Mouse (Mus musculus) lung, postnatal 0 days (tissue): ENCODE results near the gene Gtf2a2. TPM values are rescaled to one million over a fixed set of nuclear protein-coding genes. Genes with fewer than 3 reads are reported as not detected.
"Not testable (repeated sequence)": the region's sequence is repeated elsewhere in the genome, so short reads cannot be mapped to it uniquely, and the experiment has no call there.

Experiments used
- ATAC-seq: fragments of 200-750 bp; cut with Nextera tagmentation; 2 replicates; pipeline ENCODE4 v1.8.0; 2017; ENCODE audit warnings: moderate library complexity
- DNase-seq: peaks from one replicate; pipeline ENCODE4 v3.0.0-alpha.2; 2016; ENCODE audit warnings: low spot score
- H3K27ac ChIP-seq: fragments of 300-500 bp; sonication (generic); 2 replicates; pipeline ENCODE4 v1.5.1; 2014; ENCODE audit warnings: antibody characterized with exemption, mild to moderate bottlenecking, low read length, mixed read lengths
- H3K27me3 ChIP-seq: fragments of 300-500 bp; sonication (generic); replicated peaks from 2 replicates; pipeline ENCODE4 v1.6.1; 2014; ENCODE audit warnings: low read length, mixed read lengths; ENCODE audit not compliant: insufficient read depth
- H3K36me3 ChIP-seq: fragments of 300-500 bp; sonication (generic); 2 replicates; pipeline ENCODE4 v1.6.1; 2014; ENCODE audit warnings: low read length, mixed read lengths; ENCODE audit not compliant: insufficient read depth
- H3K4me1 ChIP-seq: fragments of 300-500 bp; sonication (generic); 2 replicates; pipeline ENCODE4 v1.6.1; 2014; ENCODE audit warnings: antibody characterized with exemption, low read depth, low read length, mixed read lengths; ENCODE audit not compliant: insufficient read depth
- H3K4me2 ChIP-seq: fragments of 300-500 bp; sonication (generic); replicated peaks from 2 replicates; pipeline ENCODE4 v1.6.1; 2014; ENCODE audit warnings: low read depth, mild to moderate bottlenecking, low read length, moderate library complexity, mixed read lengths
- H3K4me3 ChIP-seq: fragments of 300-500 bp; sonication (generic); 2 replicates; pipeline ENCODE4 v1.5.1; 2014; ENCODE audit warnings: low read depth, low read length
- H3K9ac ChIP-seq: fragments of 300-500 bp; sonication (generic); replicated peaks from 2 replicates; pipeline ENCODE4 v1.6.1; 2014; ENCODE audit warnings: low read depth, mild to moderate bottlenecking
- H3K9me3 ChIP-seq: fragments of 300-500 bp; sonication (generic); 2 replicates; pipeline ENCODE4 v1.6.1; 2016; ENCODE audit warnings: low read length, mixed read lengths
- CTCF ChIP-seq: IDR thresholded peaks from 2 replicates; pipeline ENCODE4 v1.5.1; 2016; ENCODE audit warnings: antibody characterized with exemption, mild to moderate bottlenecking
- EP300 ChIP-seq: IDR thresholded peaks from 2 replicates; pipeline ENCODE4 v1.6.1; 2016; ENCODE audit warnings: antibody characterized with exemption, mild to moderate bottlenecking, control low read depth
- whole genome bisulfite sequencing: fragments of 180-500 bp; shearing (Covaris S2); extraction: QIAGEN DNeasy Blood & Tissue Kit; methylation state at CpG from one replicate; pipeline ENCODE4 v1.1.7; 2014; 5-methylcytosine and 5-hydroxymethylcytosine counted together
- polyA plus RNA-seq: library from polyadenylated mRNA; unstranded; fragments of >200 nt; fragmentation: Nextera tagmentation; extraction: Ambion mirVana; gene quantifications from 2 replicates; pipeline ENCODE4 v1.2.1, GENCODE M21; 2015

Gtf2a2 gene
- polyA plus RNA-seq, 1 experiment from 2014 or later = 142 TPM

DNA sequence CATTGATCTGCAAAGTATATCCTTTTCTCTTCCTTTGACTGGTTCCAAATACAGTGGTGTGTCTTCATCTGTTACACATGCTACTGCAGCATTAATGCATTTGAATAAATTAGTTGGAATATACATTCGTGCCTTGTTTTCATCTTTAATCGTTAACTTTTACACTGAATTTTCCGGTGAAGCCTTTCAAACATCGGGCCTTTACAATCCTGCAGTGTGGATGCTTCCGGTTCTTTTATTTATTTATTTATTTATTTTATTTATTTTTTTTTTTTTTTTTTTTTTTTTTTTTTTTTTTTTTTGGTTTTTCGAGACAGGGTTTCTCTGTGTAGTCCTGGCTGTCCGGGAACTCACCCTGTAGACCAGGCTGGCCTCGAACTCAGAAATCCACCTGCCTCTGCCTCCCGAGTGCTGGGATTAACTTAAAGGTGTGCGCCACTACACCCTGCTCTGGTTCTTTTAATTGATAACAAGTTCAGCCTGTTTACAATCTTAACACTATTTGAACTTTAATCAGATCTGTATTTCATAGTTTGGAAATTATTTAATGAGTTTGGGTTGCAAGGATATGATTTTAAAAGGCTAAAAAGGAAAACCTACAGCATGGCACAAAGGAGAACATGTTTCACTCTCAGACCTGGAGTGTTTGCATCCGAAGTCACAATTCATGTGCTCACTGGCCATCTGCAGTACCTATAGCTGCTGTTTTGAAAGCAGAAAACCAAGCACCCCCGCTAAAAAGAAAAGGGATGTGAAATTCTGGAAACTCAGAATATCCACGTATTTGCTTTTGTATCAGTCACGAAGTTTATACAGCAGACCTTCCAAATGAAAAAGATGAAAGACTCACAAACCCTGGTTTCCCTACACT lies 578 bp upstream of the Gtf2a2 start:
- peak; percentile 19; the same call in 1 of the 2 replicates for ATAC-seq
- peak overlapping the region; percentile 93 for H3K4me3 ChIP-seq
- H3K4me2 ChIP-seq = peak overlapping the region; percentile 72
- H3K27me3 ChIP-seq = no peaks in the 10 kb centered on the region
- H3K27ac ChIP-seq = peak overlapping the region; percentile 93
- H3K9ac ChIP-seq = peak overlapping the region; percentile 92; the same call in 1 of the 2 replicates
- H3K9me3 ChIP-seq = no peaks in the 10 kb centered on the region
- WGBS = 56% methylated on average over 13 of the region's 14 CpGs
- no peak for DNase-seq
- peaks cover 19% of the 10 kb centered on the region; the same call in 1 of the 2 replicates for H3K36me3 ChIP-seq
- H3K4me1 ChIP-seq = peaks cover 7% of the 10 kb centered on the region
- TF ChIP-seq CTCF (no peak), EP300 (no peak)

DNA sequence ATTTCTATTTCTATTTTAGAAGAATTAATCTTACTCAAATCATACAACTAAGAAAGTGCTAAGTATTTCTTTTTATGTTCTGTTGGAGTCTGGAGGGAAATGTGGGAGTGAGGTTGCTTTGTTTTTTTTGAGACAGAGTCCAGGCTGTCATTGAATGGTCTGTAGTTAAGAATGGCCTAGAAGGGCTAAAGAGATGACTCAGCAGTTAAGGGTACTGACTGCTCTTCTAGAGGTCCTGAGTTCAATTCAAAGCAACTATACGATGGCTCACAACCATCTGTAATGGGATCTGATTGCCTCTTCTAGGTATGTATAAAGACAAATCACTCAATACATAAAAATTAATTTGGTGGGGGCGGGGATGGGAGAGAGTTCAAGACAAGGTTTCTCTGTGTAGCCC lies 3.3 kb downstream of the Gtf2a2 start:
- Histone ChIP-seq H3K9me3 (no peaks in the 10 kb centered on the region), H3K36me3 (0 out of 2 replicates have a peak, but pooled peaks cover 4% of the 10 kb centered on the region), H3K4me3 (no peak overlapping the region), H3K4me1 (peaks cover 7% of the 10 kb centered on the region), H3K27me3 (no peaks in the 10 kb centered on the region), H3K4me2 (no peak overlapping the region), H3K27ac (no peak overlapping the region), H3K9ac (no peak overlapping the region)
- WGBS = 93% methylated on average over 2 of the region's 2 CpGs
- DNase-seq (no peak), ATAC-seq (no peak)
- TF ChIP-seq EP300 (no peak), CTCF (no peak)

DNA sequence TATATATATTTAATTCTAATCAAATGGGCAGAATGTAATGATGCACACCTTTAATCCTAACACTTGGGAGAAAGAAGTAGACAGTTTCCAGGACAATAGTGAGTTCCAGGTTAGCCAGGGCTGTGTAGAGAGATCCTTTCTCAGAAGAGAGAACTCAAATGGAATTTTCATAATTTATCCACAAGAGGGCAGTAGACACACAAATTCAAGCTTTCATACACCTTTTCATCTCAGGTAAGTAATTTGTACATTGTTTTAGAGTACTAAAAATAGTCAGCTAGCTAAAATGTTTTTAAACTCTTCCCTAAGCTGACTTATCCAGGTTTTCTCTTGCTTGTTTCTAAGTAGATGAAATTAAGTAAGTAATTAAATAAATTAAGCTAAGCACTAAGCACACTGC lies 6.5 kb downstream of the Gtf2a2 start:
- ATAC-seq (no peak; the same call in 1 of the 2 replicates), DNase-seq (peak; percentile 65)
- no peak overlapping the region for H3K27ac ChIP-seq
- H3K9ac ChIP-seq = no peak overlapping the region
- TF ChIP-seq EP300 (no peak), CTCF (peak; percentile 62)
- no peaks in the 10 kb centered on the region for H3K4me1 ChIP-seq
- H3K36me3 ChIP-seq = 0 out of 2 replicates have a peak, but pooled peaks cover 4% of the 10 kb centered on the region
- H3K4me2 ChIP-seq = no peak overlapping the region
- H3K27me3 ChIP-seq = no peaks in the 10 kb centered on the region
- no peaks in the 10 kb centered on the region for H3K9me3 ChIP-seq
- H3K4me3 ChIP-seq = no peak overlapping the region

DNA sequence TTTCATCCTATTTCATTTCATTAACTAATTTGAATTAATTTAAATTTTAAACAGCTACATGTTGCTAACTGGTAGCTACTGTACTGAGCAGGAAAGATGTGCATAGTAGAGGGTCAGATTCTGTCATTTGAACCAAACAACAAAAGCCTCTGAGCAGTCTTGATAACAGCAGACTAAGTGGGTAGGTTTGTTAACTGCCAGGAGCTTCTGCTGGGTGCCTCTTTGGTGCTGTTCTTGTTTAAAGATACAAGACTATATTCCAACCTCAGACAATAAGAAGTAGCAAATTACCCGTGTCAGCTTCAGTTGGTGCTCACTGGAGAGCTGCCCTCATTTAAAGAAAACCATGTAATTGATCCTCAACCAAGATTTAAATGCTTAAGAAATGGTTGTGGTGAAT lies 9.3 kb downstream of the Gtf2a2 start:
- no peak for DNase-seq
- H3K9ac ChIP-seq = no peak overlapping the region
- H3K4me1 ChIP-seq = no peaks in the 10 kb centered on the region
- no peaks in the 10 kb centered on the region for H3K27me3 ChIP-seq
- H3K4me3 ChIP-seq = no peak overlapping the region
- no peak for ATAC-seq
- no peak overlapping the region for H3K27ac ChIP-seq
- TF ChIP-seq EP300 = no peak
- TF ChIP-seq CTCF = no peak
- no peaks in the 10 kb centered on the region for H3K9me3 ChIP-seq
- H3K36me3 ChIP-seq = 0 out of 2 replicates have a peak, but pooled peaks cover 4% of the 10 kb centered on the region
- 68% methylated on average over 1 of the region's 1 CpGs for WGBS
- H3K4me2 ChIP-seq = no peak overlapping the region

DNA sequence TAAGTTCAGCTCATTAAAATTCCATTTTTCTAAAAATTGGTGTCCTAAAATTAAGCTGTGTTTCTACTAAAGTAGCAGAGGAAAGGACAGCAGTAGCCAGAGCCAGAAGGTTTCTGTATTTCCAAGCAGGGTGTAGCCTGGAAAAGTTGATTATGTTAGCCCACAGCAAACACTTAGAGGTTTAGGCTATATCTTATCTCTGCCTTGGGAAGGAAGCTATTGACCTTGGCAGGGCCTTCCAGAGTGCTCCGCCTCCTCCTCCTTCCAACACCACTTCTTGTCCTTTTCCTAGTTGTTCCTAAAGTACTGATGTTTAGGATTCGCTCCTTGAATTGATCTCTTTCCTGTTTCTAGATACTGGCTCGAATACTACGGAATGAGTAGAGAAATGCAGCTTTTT lies 9.7 kb downstream of the Gtf2a2 start:
- Histone ChIP-seq H3K9ac (no peak overlapping the region), H3K9me3 (no peaks in the 10 kb centered on the region), H3K27ac (no peak overlapping the region), H3K4me3 (no peak overlapping the region), H3K4me2 (no peak overlapping the region), H3K4me1 (no peaks in the 10 kb centered on the region), H3K36me3 (0 out of 2 replicates have a peak, but pooled peaks cover 3% of the 10 kb centered on the region), H3K27me3 (no peaks in the 10 kb centered on the region)
- ATAC-seq = no peak
- 54% methylated on average over 4 of the region's 4 CpGs for WGBS
- TF ChIP-seq EP300 (no peak), CTCF (no peak)
- no peak for DNase-seq

DNA sequence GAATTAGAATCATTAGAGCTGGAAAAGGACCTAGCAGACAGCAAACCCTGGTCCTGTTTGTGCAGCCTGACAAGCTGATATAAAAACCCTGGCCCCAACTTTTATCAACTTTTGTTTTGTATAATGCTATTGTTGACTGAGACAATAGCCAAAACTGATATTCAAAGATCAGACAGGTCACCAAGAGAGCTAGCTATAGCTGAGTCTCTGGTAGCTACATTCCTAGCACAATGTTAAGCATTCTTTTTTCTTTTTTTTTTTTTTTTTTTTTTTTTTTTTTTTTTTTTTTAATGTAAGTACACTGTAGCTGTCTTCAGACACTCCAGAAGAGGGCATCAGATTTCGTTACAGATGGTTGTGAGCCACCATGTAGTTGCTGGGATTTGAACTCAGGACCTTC lies 11.3 kb downstream of the Gtf2a2 start:
- 67% methylated on average over 1 of the region's 1 CpGs for WGBS
- H3K27ac ChIP-seq, H3K9ac ChIP-seq, H3K4me1 ChIP-seq, ATAC-seq, DNase-seq, H3K9me3 ChIP-seq, H3K36me3 ChIP-seq, H3K4me2 ChIP-seq, H3K4me3 ChIP-seq, H3K27me3 ChIP-seq: not testable (repeated sequence)
